Comparison of ENCODE assay signal across 27 mouse cellular contexts in the genomic region with DNA sequence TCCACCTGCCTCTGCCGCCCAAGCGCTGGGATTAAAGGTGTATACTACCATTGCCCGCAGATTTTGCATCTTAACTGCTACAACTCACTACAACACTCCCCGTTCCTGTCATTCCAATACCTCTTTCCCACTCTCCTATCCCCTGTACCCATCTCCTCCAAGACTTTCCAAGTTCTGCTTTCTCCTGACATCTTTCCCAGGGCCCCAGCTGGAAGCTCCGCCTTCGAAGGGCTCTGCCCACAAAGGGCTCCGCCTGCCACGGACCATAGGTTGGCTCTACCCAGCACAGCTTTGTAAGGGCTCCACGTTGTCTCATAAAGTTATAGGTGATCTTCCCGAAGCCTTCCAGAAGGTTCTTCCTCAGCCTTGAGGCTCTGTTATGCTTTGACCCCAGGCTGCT.
DNase-seq lines count a peak whose midpoint lies in the region; ATAC-seq lines count a peak whose summit lies in the region.
"Had no signal": no experiment of that assay in that cellular context is flagged by ENCODE, and none has a peak within 500 bp of the region (broad histone marks: within the 10 kb centered on the region; RNA-seq: fewer than 3 reads in every experiment).

No protein-coding gene starts in this region.

- H3K27me3 ChIP-seq in heart, embryonic 16.5 days (ENCODE audit: control insufficient read depth, insufficient read depth, low read length) = no peaks in the 10 kb centered on the region
- H3K27me3 ChIP-seq in kidney, embryonic 16.5 days (ENCODE audit: insufficient read depth, low read length) = no peaks in the 10 kb centered on the region
- H3K27me3 ChIP-seq: limb, embryonic 13.5 days; lung, embryonic 15.5 days; midbrain, embryonic 15.5 days; neural tube, embryonic 12.5 days had no signal

- no peak overlapping the region for H3K9ac ChIP-seq in heart, embryonic 16.5 days (ENCODE audit: low read length)
- H3K9ac ChIP-seq in kidney, embryonic 16.5 days (replicated peaks; ENCODE audit: low read length) = no peak overlapping the region
- H3K9ac ChIP-seq: limb, embryonic 13.5 days; lung, embryonic 15.5 days; midbrain, embryonic 15.5 days; neural tube, embryonic 12.5 days had no signal

- peak overlapping the region; percentile 80 for H3K27ac ChIP-seq in heart, embryonic 16.5 days (ENCODE audit: low read length)
- H3K27ac ChIP-seq in kidney, embryonic 16.5 days (ENCODE audit: low read length) = peak overlapping the region; percentile 9; the same call in 1 of the 2 replicates
- peak overlapping the region; percentile 82 for H3K27ac ChIP-seq in brown adipose tissue, adult 24 weeks (replicated peaks; ENCODE audit: low read depth, low read length)
- H3K27ac ChIP-seq: kidney, postnatal 0 days; limb, embryonic 13.5 days; lung, embryonic 15.5 days; midbrain, embryonic 10.5 days; midbrain, embryonic 15.5 days; neural tube, embryonic 12.5 days had no signal

- no peaks in the 10 kb centered on the region for H3K9me3 ChIP-seq in heart, embryonic 16.5 days (replicated peaks; ENCODE audit: control insufficient read depth, low read length)
- no peaks in the 10 kb centered on the region for H3K9me3 ChIP-seq in kidney, embryonic 16.5 days (ENCODE audit: low read length)
- H3K9me3 ChIP-seq: G1E; limb, embryonic 13.5 days; lung, embryonic 15.5 days; midbrain, embryonic 10.5 days; midbrain, embryonic 15.5 days; neural tube, embryonic 12.5 days had no signal

- 82% methylated on average over 10 of the region's 10 CpGs for WGBS in heart, embryonic 16.5 days
- WGBS in kidney, embryonic 16.5 days = 65% methylated on average over 10 of the region's 10 CpGs

- no peak overlapping the region for H3K4me3 ChIP-seq in heart, embryonic 16.5 days (ENCODE audit: low read length)
- H3K4me3 ChIP-seq in kidney, embryonic 16.5 days (ENCODE audit: low read length) = no peak overlapping the region
- no peak overlapping the region for H3K4me3 ChIP-seq in brown adipose tissue, adult 24 weeks (ENCODE audit: insufficient read depth, low read depth, low read length)
- H3K4me3 ChIP-seq: erythroblast, embryonic 14.5 days; gastrocnemius, adult 2 months; limb, embryonic 13.5 days; lung, embryonic 15.5 days; midbrain, embryonic 10.5 days; midbrain, embryonic 15.5 days; neural tube, embryonic 12.5 days had no signal

- no peak for ATAC-seq in heart, embryonic 16.5 days (replicated peaks; ENCODE audit: extremely low read depth, insufficient read depth, low FRiP score)
- no peak for ATAC-seq in kidney, embryonic 16.5 days (ENCODE audit: low FRiP score, low TSS enrichment)
- ATAC-seq: forebrain, embryonic 16.5 days; intestine, postnatal 0 days; midbrain, embryonic 15.5 days had no signal

- no peak overlapping the region for H3K4me2 ChIP-seq in heart, embryonic 16.5 days (ENCODE audit: low read depth, low read length)
- H3K4me2 ChIP-seq in kidney, embryonic 16.5 days (replicated peaks; ENCODE audit: low read depth, low read length) = peak overlapping the region; percentile 29
- H3K4me2 ChIP-seq: limb, embryonic 13.5 days; liver, embryonic 11.5 days; lung, embryonic 15.5 days; midbrain, embryonic 15.5 days; neural tube, embryonic 12.5 days had no signal

- peak; percentile 30 for DNase-seq in adrenal gland, postnatal 10 days
- no peak for DNase-seq in adrenal gland, postnatal 4 days (ENCODE audit: low spot score in 2 of 2)
- no peak for DNase-seq in heart, adult 9 months (ENCODE audit: low spot score in 2 of 2)
- no peak for DNase-seq in kidney, adult 11 months
- DNase-seq: adrenal gland, postnatal 14 days; cerebellum, adult 2 months; cerebellum, postnatal 14 days; gastrocnemius, adult 2 months; gastrocnemius, postnatal 36 days; kidney, postnatal 4 days; retina, postnatal 1 day; spleen, adult 18-20 months; thymus, postnatal 4 days had no signal

- H3K36me3 ChIP-seq in heart, embryonic 16.5 days (ENCODE audit: control insufficient read depth, insufficient read depth) = no peaks in the 10 kb centered on the region
- no peaks in the 10 kb centered on the region for H3K36me3 ChIP-seq in kidney, embryonic 16.5 days (ENCODE audit: insufficient read depth, low read length)
- H3K36me3 ChIP-seq: G1E; limb, embryonic 13.5 days; lung, embryonic 15.5 days; midbrain, embryonic 10.5 days; midbrain, embryonic 15.5 days; neural tube, embryonic 12.5 days had no signal

- peaks cover 23% of the 10 kb centered on the region for H3K4me1 ChIP-seq in heart, embryonic 16.5 days (ENCODE audit: control insufficient read depth, insufficient read depth, low read length)
- peaks cover 15% of the 10 kb centered on the region for H3K4me1 ChIP-seq in kidney, embryonic 16.5 days (ENCODE audit: insufficient read depth, low read length)
- H3K4me1 ChIP-seq in brown adipose tissue, adult 24 weeks (ENCODE audit: control insufficient read depth, insufficient read depth, insufficient read length, low read length) = 0 out of 2 replicates have a peak, but pooled peaks cover 2% of the 10 kb centered on the region
- H3K4me1 ChIP-seq: midbrain, embryonic 15.5 days had no signal

Comparison
In these comparisons a context has a peak if more than half of its experiments do, and no peak if none do; other contexts are left out.
1. H3K27ac ChIP-seq: peak in every context shown above with its lines; median percentile 82 in brown adipose tissue, adult 24 weeks; 80 in heart, embryonic 16.5 days; 9 in kidney, embryonic 16.5 days.